Mouse (Mus musculus) lung, postnatal 0 days (tissue): ENCODE data around the gene Patz1.

Experiments used
- CTCF ChIP-seq: IDR thresholded peaks from 2 replicates; pipeline ENCODE4 v1.5.1; 2016; ENCODE audit warnings: antibody characterized with exemption, mild to moderate bottlenecking
- EP300 ChIP-seq: IDR thresholded peaks from 2 replicates; pipeline ENCODE4 v1.6.1; 2016; ENCODE audit warnings: antibody characterized with exemption, mild to moderate bottlenecking, control low read depth

DNA sequence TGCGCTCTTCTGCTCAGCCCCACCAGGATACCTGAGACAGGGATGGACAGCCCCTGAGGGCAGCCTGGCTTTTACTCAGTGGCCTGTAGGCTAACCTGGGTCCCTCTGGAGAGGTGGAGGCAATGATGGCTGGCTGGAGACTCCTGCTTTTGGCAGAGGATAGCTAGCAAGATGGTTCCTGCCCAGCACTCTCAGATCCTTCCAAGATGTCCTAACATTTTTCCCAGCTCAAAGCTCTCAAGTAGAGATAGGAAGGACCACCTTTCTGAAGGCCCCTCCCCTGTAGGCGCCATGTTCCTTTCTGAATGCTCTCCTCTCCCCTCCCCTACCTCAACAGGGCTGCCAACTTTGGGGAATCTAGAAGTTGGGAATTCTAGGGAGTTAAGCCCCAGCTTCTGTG lies 6.0 kb downstream of the Patz1 start:
- TF ChIP-seq CTCF (no peak), EP300 (no peak)
